Mouse (Mus musculus) kidney, postnatal 4 days (tissue): Measurements from ENCODE around the gene Kmt2b.
A peak's percentile ranks its signal among the peaks of the same experiment; 100 is the strongest.

ENCODE experiments used
- DNase-seq, 2 experiments: peaks; one replicate each; pipeline ENCODE4 v3.0.0; 2021; ENCODE audit warnings: mixed read lengths in 2 of 2

The Kmt2b gene

GRCm38 (mm10) chr7:30564970-30565571, 23.5 kb downstream of the Kmt2b start, which contains the start of gene Igflr1:
Gene Igflr1, plus strand, starts transcription at chr7:30565427.
- no peak for DNase-seq

- peak in 1 of 2 experiments; percentile 20 for DNase-seq
These were observed 24.6 kb downstream of the Kmt2b start for GRCm38 (mm10) chr7:30563906-30564280.

DNA sequence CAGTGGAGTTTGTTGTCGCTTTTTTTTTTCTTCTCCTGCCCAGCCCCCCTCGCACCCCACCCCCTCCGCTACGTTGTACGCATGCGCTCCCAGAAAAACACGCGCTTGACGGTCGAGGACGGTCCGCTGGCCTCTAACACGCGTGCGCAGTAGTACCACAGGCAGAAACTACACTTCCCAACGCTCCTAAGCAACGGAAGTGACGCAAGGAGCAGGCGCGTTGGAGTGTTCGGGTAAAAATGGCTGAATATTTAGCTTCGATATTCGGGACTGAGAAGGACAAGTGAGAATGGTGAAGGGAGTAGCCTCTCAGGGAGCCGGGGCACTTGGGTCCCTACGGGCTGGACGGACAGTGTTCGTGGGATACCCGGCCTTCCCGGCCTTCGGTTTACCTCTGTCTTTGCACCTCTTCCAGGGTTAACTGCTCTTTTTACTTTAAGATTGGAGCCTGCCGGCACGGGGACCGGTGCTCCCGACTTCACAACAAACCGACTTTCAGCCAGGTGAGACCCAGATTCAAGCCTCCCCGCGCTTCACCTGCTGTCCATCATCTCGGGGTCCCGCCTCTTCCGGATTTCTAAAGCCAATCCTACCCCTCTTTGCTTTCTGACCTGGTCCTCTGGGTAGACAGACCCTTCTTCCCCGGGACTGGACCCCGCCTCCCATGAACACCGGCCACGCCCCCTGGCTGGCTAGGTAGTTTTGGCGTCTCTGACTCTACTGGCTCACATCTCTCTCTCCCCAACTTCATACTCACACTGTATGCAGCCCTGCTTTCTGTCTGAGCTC, 25.2 kb downstream of the Kmt2b start, which contains the start of the genes U2af1l4, Gm49396 and Psenen:
TSS of gene U2af1l4 (plus strand) at position 185 of the 789 bp plus-strand sequence.
TSS of gene Gm49396 (plus strand) at position 228 of the 789 bp plus-strand sequence.
TSS of gene Psenen (minus strand) at position 511 of the 789 bp plus-strand sequence.
- peak; percentile 96 to 98 for DNase-seq

GRCm38 (mm10) chr7:30562526-30563116, 25.9 kb downstream of the Kmt2b start:
- peak in 1 of 2 experiments; percentile 24 for DNase-seq

GRCm38 (mm10) chr7:30560296-30560695, 28.2 kb downstream of the Kmt2b start:
- DNase-seq = no peak

- DNase-seq = peak; percentile 96 to 98
These were observed 29.0 kb downstream of the Kmt2b start, which contains the start of gene Lin37 for GRCm38 (mm10) chr7:30559443-30559954. Gene Lin37, minus strand, starts transcription at chr7:30559838.

DNA sequence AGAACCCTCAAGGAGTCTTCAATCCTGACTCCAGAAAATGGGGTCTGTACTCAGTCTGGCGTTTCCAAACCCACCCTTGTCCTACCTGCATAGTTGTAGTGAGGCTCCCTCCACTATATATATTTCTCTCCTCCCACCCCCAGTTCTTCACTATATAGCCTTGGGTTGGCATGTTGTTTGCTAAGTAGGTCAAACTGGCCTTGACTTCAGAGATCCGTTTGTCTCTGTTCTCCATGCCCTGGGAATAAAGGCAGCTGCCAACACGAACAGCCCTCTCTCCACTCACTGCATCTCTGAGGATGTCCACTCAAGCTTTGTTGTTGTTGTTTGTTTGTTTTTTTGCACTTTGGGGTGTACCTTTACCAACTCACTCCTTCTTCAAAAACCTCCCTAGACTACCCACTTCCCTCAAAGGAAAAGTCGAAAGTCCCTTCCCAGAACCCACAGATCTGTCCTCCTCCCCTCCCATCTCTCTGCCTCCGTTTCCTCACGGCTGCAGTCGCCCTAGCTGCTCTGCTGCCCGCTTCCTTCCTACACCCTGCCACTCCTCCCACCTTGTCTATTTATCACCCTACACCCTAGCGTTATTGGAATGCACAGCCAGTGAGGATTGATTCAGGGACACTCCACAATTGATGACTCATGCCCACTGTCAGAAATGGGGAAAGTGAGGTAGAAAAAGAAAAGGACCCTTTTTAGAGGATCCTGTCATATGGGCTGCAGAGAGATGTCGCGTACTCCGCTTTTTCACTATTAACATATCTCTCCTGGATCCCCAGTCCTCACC, 29.7 kb downstream of the Kmt2b start:
- no peak for DNase-seq

- no peak for DNase-seq
These were observed 30.5 kb downstream of the Kmt2b start for GRCm38 (mm10) chr7:30557901-30558514.

DNA sequence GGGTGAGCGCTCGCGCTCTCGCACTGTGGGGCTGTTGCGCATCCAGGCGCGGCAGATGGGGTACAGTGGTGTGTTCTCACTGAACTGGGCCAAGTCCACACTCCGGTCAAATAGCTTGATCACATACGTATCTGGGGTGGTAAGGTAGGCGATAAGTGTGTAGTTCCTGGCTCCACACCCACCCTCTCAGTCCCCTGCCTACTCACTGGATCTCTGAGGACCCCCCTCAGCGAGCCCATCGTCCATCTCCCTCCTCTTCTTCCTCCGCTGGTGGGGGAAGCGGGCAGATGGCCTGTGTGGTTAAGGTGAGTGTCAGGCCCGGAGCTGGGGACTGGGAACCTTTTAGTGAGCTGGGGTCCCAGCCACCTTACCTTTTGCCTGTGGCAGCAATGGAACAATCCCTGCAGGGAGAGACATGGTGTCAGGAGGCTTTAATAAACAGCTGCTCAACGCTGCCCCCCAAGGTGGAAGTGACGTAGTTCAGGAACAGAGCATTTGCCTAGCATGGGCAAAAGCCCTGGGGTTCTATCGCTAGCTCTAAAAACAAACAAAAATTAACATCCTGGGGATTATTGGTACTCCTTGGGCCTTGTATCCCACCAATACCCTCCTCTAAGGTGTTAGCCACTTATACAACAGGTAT, 31.5 kb downstream of the Kmt2b start:
- DNase-seq = no peak

DNA sequence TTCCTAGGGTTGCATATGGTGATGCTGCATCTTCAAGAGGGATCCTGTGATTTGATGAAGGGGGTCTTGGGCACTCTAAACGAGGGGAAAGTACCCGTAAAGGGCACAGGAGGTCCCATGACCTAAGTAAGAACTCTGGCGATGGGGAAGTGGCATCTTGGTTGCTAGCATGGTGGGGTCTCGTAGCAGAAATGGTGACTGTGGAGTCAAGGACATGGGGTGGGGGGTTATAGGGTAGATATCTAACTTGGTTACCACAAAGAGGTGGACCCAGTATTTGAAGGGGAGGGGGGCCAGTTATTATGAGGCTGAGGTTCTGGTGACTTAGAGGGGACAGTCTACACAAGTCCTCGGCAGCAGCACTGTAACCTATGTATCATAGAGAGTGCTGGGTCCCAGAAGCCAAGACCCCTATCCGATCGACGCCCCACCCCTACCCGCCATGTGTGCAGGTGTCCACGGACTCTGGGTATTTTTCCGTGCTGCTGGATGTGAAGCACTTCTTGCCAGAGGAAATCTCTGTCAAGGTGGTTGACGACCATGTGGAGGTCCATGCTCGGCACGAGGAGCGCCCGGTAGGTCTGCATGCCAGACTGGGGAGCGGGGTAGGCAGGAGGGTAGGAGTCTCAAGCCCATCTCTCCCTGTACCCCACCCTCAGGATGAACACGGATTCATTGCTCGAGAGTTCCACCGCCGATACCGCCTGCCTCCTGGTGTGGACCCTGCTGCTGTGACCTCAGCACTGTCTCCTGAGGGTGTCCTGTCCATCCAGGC, 34.5 kb downstream of the Kmt2b start:
- DNase-seq = no peak

GRCm38 (mm10) chr7:30553021-30553589, 35.4 kb downstream of the Kmt2b start:
- peak; percentile 55 to 66 for DNase-seq

DNA sequence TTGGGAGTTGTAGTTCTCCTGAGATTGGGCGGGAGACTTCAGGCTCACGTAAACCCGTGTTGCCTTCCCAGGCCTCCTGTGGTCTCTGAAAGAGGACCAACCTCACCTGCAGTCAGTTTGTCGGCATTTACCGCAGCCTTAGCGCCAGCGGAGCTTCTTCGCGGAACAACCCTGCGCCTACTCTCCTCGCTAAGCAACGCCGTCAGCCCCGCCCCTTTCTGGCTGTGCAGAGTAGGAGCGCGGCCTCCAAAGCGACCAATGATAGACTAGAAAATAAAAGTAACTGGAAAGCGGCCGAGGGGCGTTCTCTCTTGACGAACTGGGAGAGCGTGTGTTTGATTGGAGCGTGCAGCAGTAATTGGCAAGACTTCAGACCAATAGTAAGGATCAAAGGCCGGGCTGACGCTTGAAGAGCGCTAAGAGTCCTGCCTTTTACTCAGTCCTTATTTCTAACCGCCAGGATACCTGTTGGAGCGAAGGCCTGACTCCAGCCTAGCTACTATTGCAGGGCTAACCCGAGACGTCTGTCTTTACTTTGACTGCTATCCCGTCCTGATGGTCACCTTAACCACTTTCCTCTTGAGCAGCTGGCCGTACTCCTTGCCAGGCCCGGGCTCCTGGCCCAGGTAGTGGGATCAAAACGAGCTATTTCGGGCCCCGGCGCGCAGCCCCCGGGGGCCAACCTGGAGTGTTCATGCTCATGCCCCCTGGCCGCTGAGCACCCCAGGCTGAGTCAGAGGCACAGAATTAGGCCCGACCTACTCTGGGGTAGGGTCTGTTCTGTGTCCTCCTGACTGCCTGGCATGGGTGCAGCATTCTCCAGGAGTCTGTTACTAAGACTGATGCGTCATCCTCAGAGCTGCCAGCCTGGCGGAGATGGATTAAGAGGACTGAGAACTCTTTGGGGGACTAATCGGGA, 36.2 kb downstream of the Kmt2b start, which contains the start of the genes Hspb6 and Proser3:
TSS of gene Hspb6 (plus strand) at position 77 of the 919 bp plus-strand sequence.
TSS of gene Proser3 (minus strand) at position 198 of the 919 bp plus-strand sequence.
- peak; percentile 97 to 98 for DNase-seq

DNA sequence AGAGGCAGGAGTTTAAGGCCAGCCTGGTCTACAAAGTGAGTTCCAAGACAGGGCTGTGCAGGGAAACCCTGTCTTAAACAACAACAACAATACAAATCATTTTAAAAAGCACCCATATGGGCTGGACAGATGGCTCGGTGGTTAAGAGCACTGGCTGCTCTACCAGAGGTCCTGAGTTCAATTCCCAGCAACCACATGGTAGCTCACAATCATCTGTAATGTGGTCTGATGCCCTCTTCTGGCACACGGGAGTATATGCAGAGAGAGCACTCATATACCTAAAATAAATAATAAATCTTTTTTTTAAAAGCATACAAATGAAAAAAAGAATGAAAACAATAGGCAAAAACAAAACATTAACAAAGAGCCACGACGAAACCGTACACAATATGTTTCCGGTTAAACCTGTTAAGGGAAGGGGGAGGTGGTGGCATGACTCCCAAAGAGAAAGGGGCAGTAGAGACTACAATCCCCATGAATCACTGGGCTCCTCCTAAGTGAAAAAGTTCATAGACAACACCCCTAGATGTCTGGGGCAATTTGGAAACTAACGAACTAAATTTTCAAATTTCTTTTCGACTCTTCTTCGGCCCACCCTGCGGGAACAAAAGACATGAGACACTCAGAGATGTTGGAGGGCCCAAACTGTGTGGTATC, 37.0 kb downstream of the Kmt2b start:
- DNase-seq = no peak

- no peak for DNase-seq
These were observed 37.9 kb downstream of the Kmt2b start for GRCm38 (mm10) chr7:30550603-30551002.

- DNase-seq = no peak
These were observed 38.6 kb downstream of the Kmt2b start for GRCm38 (mm10) chr7:30549880-30550279.

DNA sequence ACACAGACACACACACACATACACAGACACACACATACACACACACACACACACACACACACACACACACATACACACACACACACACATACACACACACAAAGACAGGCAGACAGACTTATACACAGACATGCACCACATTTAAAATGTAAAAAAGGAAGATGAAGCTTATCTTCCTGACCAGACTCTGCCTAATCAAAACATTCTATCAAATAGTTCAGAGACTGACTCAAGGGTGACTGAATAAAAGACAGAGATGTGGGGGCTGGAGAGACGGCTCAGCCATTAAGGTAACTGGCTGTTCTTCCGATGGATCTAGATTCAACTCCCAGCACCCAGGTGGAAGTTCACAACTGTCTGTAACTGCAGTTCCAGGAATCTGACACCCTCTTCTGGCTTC, 44.2 kb downstream of the Kmt2b start:
- DNase-seq = no peak

GRCm38 (mm10) chr7:30540572-30540971, 48.0 kb downstream of the Kmt2b start:
- no peak for DNase-seq
